Mouse (Mus musculus) heart, postnatal 10 days (tissue): Measurements from ENCODE around the gene Ppbp. TPM values are rescaled to one million over a fixed set of nuclear protein-coding genes. Genes with fewer than 3 reads are reported as not detected.
"Not testable (repeated sequence)": the region's sequence is repeated elsewhere in the genome, so short reads cannot be mapped to it uniquely, and the experiment has no call there.

ENCODE experiments used
- DNase-seq, 2 experiments: peaks; one replicate each; pipeline ENCODE4 v3.0.0; 2021
- intact Hi-C: fragments of 180-260 bp; cut with DNase I; formaldehyde crosslinking; loops from one replicate; pipeline ENCODE4 v1.15.1; 2025
- microRNA-seq, 2 experiments: library from miRNA; unstranded; fragments of <30 nt; microRNA quantifications; one replicate each; pipeline ENCODE4 v1.2.0; 2022
- total RNA-seq, 2 experiments: library from RNA; stranded (reverse); gene quantifications; 2 replicates each; pipeline ENCODE4 v1.2.3; 2021

Gene Ppbp
- total RNA-seq, 2 experiments from 2014 or later, result 2.2 to 6.6 TPM

GRCm38 (mm10) chr5:90785659-90786588 lies 17.6 kb downstream of the Ppbp start, which contains the start of gene Cxcl3:
TSS of gene Cxcl3 (plus strand) at chr5:90786103.
- DNase-seq, result peak in 1 of 2 experiments; percentile 25
- intact Hi-C loops, result loop anchor here (5.0 kb wide), 1 partner anchor 116 kb away; the partner anchor contains the start of gene Cxcl2

- DNase-seq, result no peak
- intact Hi-C loops, result loop anchor here (2.0 to 5.0 kb wide), 2 partner anchors 114 to 127 kb away; partner anchors contain the start of gene Cxcl2
Observed at GRCm38 (mm10) chr5:90788114-90788513, 19.8 kb downstream of the Ppbp start.

GRCm38 (mm10) chr5:90789306-90790073 lies 21.2 kb downstream of the Ppbp start:
- DNase-seq, result no peak
- intact Hi-C loops, result loop anchor here (2.0 to 5.0 kb wide), 2 partner anchors 113 to 129 kb away; partner anchors contain the start of gene Cxcl2

GRCm38 (mm10) chr5:90790074-90790502 lies 21.8 kb downstream of the Ppbp start:
- DNase-seq, result no peak
- intact Hi-C loops, result no loop called here

GRCm38 (mm10) chr5:90794195-90794625 lies 25.9 kb downstream of the Ppbp start, which contains the start of gene Cxcl15:
TSS of gene Cxcl15 (plus strand) at chr5:90794534.
- DNase-seq, result no peak
- intact Hi-C loops, result no loop called here

- intact Hi-C loops, DNase-seq: not testable (repeated sequence)
Observed at GRCm38 (mm10) chr5:90795392-90795791, 27.1 kb downstream of the Ppbp start.

- intact Hi-C loops, result no loop called here
- no peak for DNase-seq
Observed at GRCm38 (mm10) chr5:90804574-90804973, 36.3 kb downstream of the Ppbp start.

- intact Hi-C loops, result no loop called here
- DNase-seq, result no peak
Observed at GRCm38 (mm10) chr5:90806050-90806449, 37.7 kb downstream of the Ppbp start.

- no peak for DNase-seq
- intact Hi-C loops, result no loop called here
Observed at GRCm38 (mm10) chr5:90807176-90807950, 39.0 kb downstream of the Ppbp start.

Small RNA genes within 50 kb of the gene (microRNA-seq; reads per million reads assigned to microRNA genes)
- 0 reads per million in 2 experiments for gene Gm24322

Other genes starting within 250 kb of the Ppbp start
- gene Afm, start 249.6 kb upstream of the Ppbp start, total RNA-seq, result not detected
- not detected for gene 5830473C10Rik, start 207.4 kb upstream of the Ppbp start, total RNA-seq
- gene Rassf6, start 127.9 kb upstream of the Ppbp start, total RNA-seq, result under 1 TPM in 1 of 2 experiments, not detected in 1; 0.38 TPM
- gene Cxcl5, start 9.2 kb upstream of the Ppbp start, total RNA-seq, result not detected
- gene Pf4, start 3.9 kb downstream of the Ppbp start, total RNA-seq, result 10 to 100 TPM; 33.7 to 39.0 TPM
- not detected for gene Cxcl3, start 17.6 kb downstream of the Ppbp start, total RNA-seq
- not detected for gene Cxcl15, start 26.0 kb downstream of the Ppbp start, total RNA-seq
- gene Cxcl1, start 122.7 kb downstream of the Ppbp start, total RNA-seq, result under 1 TPM; 0.69 to 0.74 TPM
- not detected for gene Cxcl2, start 135.4 kb downstream of the Ppbp start, total RNA-seq
- 10 to 100 TPM; 16.2 to 19.2 TPM for gene Mthfd2l, start 162.6 kb downstream of the Ppbp start, total RNA-seq